Mouse (Mus musculus) left cerebral cortex, adult 9 months (tissue): ENCODE results near the gene Pdrg1.
A peak's percentile ranks its signal among the peaks of the same experiment; 100 is the strongest.

Experiments
- DNase-seq, 2 experiments: peaks; one replicate each; pipeline ENCODE4 v3.0.0; 2022; ENCODE audit warnings: low spot score in 2 of 2

The Pdrg1 gene

GRCm38 (mm10) chr2:153014758-153015593, at the start of gene Pdrg1:
TSS of gene Pdrg1 (minus strand) at chr2:153015427.
- DNase-seq, result peak; percentile 74 to 95

- DNase-seq, result no peak
Measured at GRCm38 (mm10) chr2:153064190-153064970, 49.2 kb upstream of the Pdrg1 start.

- no peak for DNase-seq
Measured at GRCm38 (mm10) chr2:153063394-153063793, 48.2 kb upstream of the Pdrg1 start.

- DNase-seq, result no peak
Measured at GRCm38 (mm10) chr2:153060216-153060615, 45.0 kb upstream of the Pdrg1 start.

GRCm38 (mm10) chr2:153058365-153058764, 43.1 kb upstream of the Pdrg1 start:
- no peak for DNase-seq

- no peak for DNase-seq
Measured at GRCm38 (mm10) chr2:153055270-153055920, 40.2 kb upstream of the Pdrg1 start.

- DNase-seq, result no peak
Measured at GRCm38 (mm10) chr2:153053896-153054295, 38.7 kb upstream of the Pdrg1 start.

GRCm38 (mm10) chr2:153052700-153053351, 37.6 kb upstream of the Pdrg1 start:
- no peak for DNase-seq

- no peak for DNase-seq
Measured at GRCm38 (mm10) chr2:153051537-153051936, 36.3 kb upstream of the Pdrg1 start.

GRCm38 (mm10) chr2:153051095-153051494, 35.9 kb upstream of the Pdrg1 start:
- no peak for DNase-seq

GRCm38 (mm10) chr2:153049997-153050358, 34.8 kb upstream of the Pdrg1 start:
- no peak for DNase-seq

GRCm38 (mm10) chr2:153049288-153049996, 34.2 kb upstream of the Pdrg1 start:
- peak; percentile 35 to 73 for DNase-seq

- peak in 1 of 2 experiments; percentile 70 for DNase-seq
Measured at GRCm38 (mm10) chr2:153047828-153048465, 32.7 kb upstream of the Pdrg1 start.

GRCm38 (mm10) chr2:153045884-153046299, 30.7 kb upstream of the Pdrg1 start:
- DNase-seq, result peak in 1 of 2 experiments; percentile 67

GRCm38 (mm10) chr2:153043886-153044285, 28.7 kb upstream of the Pdrg1 start:
- peak in 1 of 2 experiments; percentile 19 for DNase-seq

- no peak for DNase-seq
Measured at GRCm38 (mm10) chr2:153036690-153037089, 21.5 kb upstream of the Pdrg1 start.

GRCm38 (mm10) chr2:153033545-153034230, 18.5 kb upstream of the Pdrg1 start:
- no peak for DNase-seq

GRCm38 (mm10) chr2:153032973-153033372, 17.7 kb upstream of the Pdrg1 start:
- no peak for DNase-seq

GRCm38 (mm10) chr2:153032083-153032842, 17.0 kb upstream of the Pdrg1 start:
- DNase-seq, result no peak
